Mouse (Mus musculus): ENCODE measurements around the gene Trim14. TPM values are rescaled to one million over a fixed set of nuclear protein-coding genes. Genes with fewer than 3 reads are reported as not detected.
"Not testable (repeated sequence)": the region's sequence is repeated elsewhere in the genome, so short reads cannot be mapped to it uniquely, and the experiment has no call there.

Trim14 gene
- total and polyA plus RNA-seq, 3 experiments, result 11.6 to 35.4 (median 26.5) TPM

DNA sequence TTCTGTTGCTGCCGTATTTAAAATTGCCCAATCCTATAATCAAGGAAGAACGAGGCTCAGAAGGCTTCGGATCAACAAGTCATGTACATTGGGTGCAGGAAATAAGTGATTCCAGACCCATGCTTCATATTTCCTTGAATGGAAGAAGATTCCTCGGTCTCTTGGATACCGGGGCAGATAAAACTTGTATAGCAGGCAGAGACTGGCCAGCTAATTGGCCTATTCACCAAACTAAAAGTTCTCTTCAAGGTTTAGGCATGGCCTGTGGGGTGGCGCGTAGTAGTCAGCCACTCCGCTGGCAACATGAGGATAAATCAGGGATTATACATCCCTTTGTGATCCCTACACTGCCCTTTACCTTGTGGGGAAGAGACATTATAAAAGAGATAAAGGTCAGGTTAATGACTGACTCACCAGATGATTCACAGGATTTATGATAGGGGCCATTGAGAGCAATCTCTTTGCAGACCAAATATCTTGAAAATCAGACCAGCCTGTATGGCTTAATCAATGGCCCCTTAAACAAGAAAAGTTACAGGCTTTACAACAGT, 42.9 kb upstream of the Trim14 start:
- H3K27me3 ChIP-seq (replicated peaks); dilution Hi-C loops (cut with MboI; ENCODE audit: extremely low pct_ligation_motif_present, extremely low pct_unique_long_range_greater_than_20kb, low sequenced_read_pairs); H3K36me3 ChIP-seq (replicated peaks in 1 of 2; ENCODE audit: control insufficient read depth in 1 of 2, insufficient read depth in 1 of 2, low read length in 1 of 2); DNase-seq (ENCODE audit: extremely low read depth); H3K9me3 ChIP-seq (replicated peaks; ENCODE audit: low read length); in situ Hi-C loops (cut with MboI; ENCODE audit: low pct_ligation_motif_present, low pct_unique_long_range_greater_than_20kb, low sequenced_read_pairs): not testable (repeated sequence)
- Histone ChIP-seq H3K79me2 (replicated peaks; ENCODE audit: control insufficient read depth, extremely low read depth, insufficient read depth, poor library complexity, severe bottlenecking) (peaks cover 27% of the 10 kb centered on the region), H3K4me1 (ENCODE audit: control insufficient read depth in 1 of 2, insufficient read depth in 2 of 2) (peaks cover 9 to 33% of the 10 kb centered on the region in 2 experiments), H3K9ac (ENCODE audit: insufficient read depth, low read depth) (peak overlapping the region; percentile 94), H3K4me2 (ENCODE audit: insufficient read depth, low read depth, poor library complexity, severe bottlenecking) (peak overlapping the region; percentile 90), H3K4me3 (replicated peaks in 1 of 3; ENCODE audit: low read depth in 2 of 3, low read length in 2 of 3, poor library complexity in 1 of 3) (peak overlapping the region in 2 of 3 experiments; percentile 34 to 50), H3K27ac (ENCODE audit: insufficient read depth, low read depth) (peak overlapping the region; percentile 98)
- TF ChIP-seq MAFK (IDR thresholded peaks at IDR 0.05; ENCODE audit: insufficient replicate concordance, low read length) (0 out of 2 replicates have a peak, but pooled peaks have one; percentile 7), POLR2A (IDR thresholded peaks at IDR 0.05; ENCODE audit: low read depth, low read length) (peak; percentile 31; the same call in 1 of the 2 replicates)

- H3K4me2 ChIP-seq (ENCODE audit: insufficient read depth, low read depth, poor library complexity, severe bottlenecking), result peak overlapping the region; percentile 90
- in situ Hi-C loops (cut with MboI; ENCODE audit: low pct_ligation_motif_present, low pct_unique_long_range_greater_than_20kb, low sequenced_read_pairs), result no loop called here
- H3K4me1 ChIP-seq (ENCODE audit: control insufficient read depth in 1 of 2, insufficient read depth in 2 of 2), result peaks cover 15 to 37% of the 10 kb centered on the region in 2 experiments
- peak overlapping the region; percentile 23 to 54 (median 34) for H3K4me3 ChIP-seq (replicated peaks in 1 of 3; ENCODE audit: low read depth in 2 of 3, low read length in 2 of 3, poor library complexity in 1 of 3)
- DNase-seq (ENCODE audit: extremely low read depth), result no peak
- no peaks in the 10 kb centered on the region for H3K27me3 ChIP-seq (replicated peaks)
- H3K27ac ChIP-seq (ENCODE audit: insufficient read depth, low read depth), result peak overlapping the region; percentile 98
- peak; percentile 82 for TF ChIP-seq MEF2A (IDR thresholded peaks at IDR 0.05; ENCODE audit: borderline replicate concordance, low read depth, low read length)
- TF ChIP-seq BHLHE40 (IDR thresholded peaks at IDR 0.05; ENCODE audit: low read depth, low read length), result peak; percentile 7; the same call in 1 of the 2 replicates
- TF ChIP-seq ETS1 (conservative IDR thresholded peaks at IDR 0.05; ENCODE audit: low read depth, low read length), result peak; percentile 48
- TF ChIP-seq MXI1 (IDR thresholded peaks at IDR 0.05; ENCODE audit: low read depth, low read length), result 0 out of 2 replicates have a peak, but pooled peaks have one; percentile 26
- no peak for TF ChIP-seq HCFC1 (IDR thresholded peaks at IDR 0.05; ENCODE audit: low read depth, low read length)
- TF ChIP-seq TCF12 (IDR thresholded peaks at IDR 0.05; ENCODE audit: low read depth, low read length), result peak; percentile 39; the same call in 1 of the 2 replicates
- no peak for TF ChIP-seq GABPA (IDR thresholded peaks at IDR 0.05; ENCODE audit: insufficient replicate concordance, low read depth, low read length)
- TF ChIP-seq IRF4 (IDR thresholded peaks at IDR 0.05; ENCODE audit: low read depth, low read length), result peak; percentile 43; the same call in 1 of the 2 replicates
- peak; percentile 34; the same call in 1 of the 2 replicates for TF ChIP-seq EP300 (IDR thresholded peaks at IDR 0.05; ENCODE audit: low read length)
- 0 out of 2 replicates have a peak, but pooled peaks have one; percentile 20 for TF ChIP-seq NELFE (IDR thresholded peaks at IDR 0.05; ENCODE audit: low read depth, low read length)
- 0 out of 2 replicates have a peak, but pooled peaks have one; percentile 30 for TF ChIP-seq SIN3A (IDR thresholded peaks at IDR 0.05; ENCODE audit: low read length)
- no peak for TF ChIP-seq CHD1 (IDR thresholded peaks at IDR 0.05; ENCODE audit: low read depth, low read length)
- 0 out of 2 replicates have a peak, but pooled peaks have one; percentile 34 for TF ChIP-seq POLR2AphosphoS2 (IDR thresholded peaks at IDR 0.05; ENCODE audit: low read depth, low read length)
- TF ChIP-seq RCOR1 (conservative IDR thresholded peaks at IDR 0.05; ENCODE audit: low read depth, low read length), result 0 out of 2 replicates have a peak, but pooled peaks have one; percentile 41
- TF ChIP-seq ZNF384 (IDR thresholded peaks at IDR 0.05; ENCODE audit: low read depth, low read length), result peak; percentile 28; the same call in 1 of the 2 replicates
- TF ChIP-seq USF2 (conservative IDR thresholded peaks at IDR 0.05; ENCODE audit: low read depth, low read length), result no peak
- peak; percentile 63; the same call in 1 of the 2 replicates for TF ChIP-seq TBP (conservative IDR thresholded peaks at IDR 0.05; ENCODE audit: low read depth, low read length)
- 0 out of 2 replicates have a peak, but pooled peaks have one; percentile 59 for TF ChIP-seq ZMIZ1 (IDR thresholded peaks at IDR 0.05; ENCODE audit: low read depth, low read length)
- no peak for TF ChIP-seq ZC3H11A (IDR thresholded peaks at IDR 0.05; ENCODE audit: low read depth, low read length)
- no peak for TF ChIP-seq MYC (IDR thresholded peaks at IDR 0.05; ENCODE audit: low read depth, low read length)
- H3K79me2 ChIP-seq (replicated peaks; ENCODE audit: control insufficient read depth, extremely low read depth, insufficient read depth, poor library complexity, severe bottlenecking), result peaks cover 32% of the 10 kb centered on the region
- peak overlapping the region; percentile 94 for H3K9ac ChIP-seq (ENCODE audit: insufficient read depth, low read depth)
- dilution Hi-C loops (cut with MboI; ENCODE audit: extremely low pct_ligation_motif_present, extremely low pct_unique_long_range_greater_than_20kb, low sequenced_read_pairs), result no loop called here
- H3K36me3 ChIP-seq (replicated peaks in 1 of 2; ENCODE audit: control insufficient read depth in 1 of 2, insufficient read depth in 1 of 2, low read length in 1 of 2), result peaks cover 7 to 10% of the 10 kb centered on the region in 2 experiments
- H3K9me3 ChIP-seq (replicated peaks; ENCODE audit: low read length), result no peaks in the 10 kb centered on the region
These were observed 42.3 kb upstream of the Trim14 start for GRCm38 (mm10) chr4:46578228-46578627.

DNA sequence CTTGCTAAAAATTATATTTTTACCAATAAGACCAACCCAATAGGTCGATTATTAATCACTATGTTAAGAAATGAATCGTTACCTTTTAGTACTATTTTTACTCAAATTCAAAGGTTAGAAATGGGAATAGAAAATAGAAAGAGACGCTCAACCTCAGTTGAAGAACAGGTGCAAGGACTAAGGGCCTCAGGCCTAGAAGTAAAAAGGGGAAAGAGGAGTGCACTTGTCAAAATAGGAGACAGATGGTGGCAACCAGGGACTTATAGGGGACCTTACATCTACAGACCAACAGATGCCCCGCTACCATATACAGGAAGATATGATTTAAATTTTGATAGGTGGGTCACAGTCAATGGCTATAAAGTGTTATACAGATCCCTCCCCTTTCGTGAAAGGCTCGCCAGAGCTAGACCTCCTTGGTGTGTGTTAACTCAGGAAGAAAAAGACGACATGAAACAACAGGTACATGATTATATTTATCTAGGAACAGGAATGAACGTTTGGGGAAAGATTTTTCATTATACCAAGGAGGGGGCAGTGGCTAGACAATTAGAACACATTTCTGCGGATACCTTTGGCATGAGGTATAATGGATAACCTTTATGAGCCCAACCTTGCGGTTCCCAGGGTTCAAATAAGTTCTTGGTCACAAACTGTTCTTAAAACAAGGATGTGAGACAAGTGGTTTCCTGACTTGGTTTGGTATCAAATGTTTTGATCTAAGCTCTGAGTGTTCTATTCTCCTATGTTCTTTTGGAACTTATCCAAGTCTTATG, 39.8 kb upstream of the Trim14 start:
- H3K36me3 ChIP-seq (replicated peaks in 1 of 2; ENCODE audit: control insufficient read depth in 1 of 2, insufficient read depth in 1 of 2, low read length in 1 of 2), result peaks cover 17 to 20% of the 10 kb centered on the region in 2 experiments
- H3K27me3 ChIP-seq (replicated peaks); in situ Hi-C loops (cut with MboI; ENCODE audit: low pct_ligation_motif_present, low pct_unique_long_range_greater_than_20kb, low sequenced_read_pairs); H3K9me3 ChIP-seq (replicated peaks; ENCODE audit: low read length); dilution Hi-C loops (cut with MboI; ENCODE audit: extremely low pct_ligation_motif_present, extremely low pct_unique_long_range_greater_than_20kb, low sequenced_read_pairs); DNase-seq (ENCODE audit: extremely low read depth): not testable (repeated sequence)
- H3K9ac ChIP-seq (ENCODE audit: insufficient read depth, low read depth), result peak overlapping the region; percentile 64; the same call in 1 of the 2 replicates
- H3K4me3 ChIP-seq (replicated peaks in 1 of 3; ENCODE audit: low read depth in 2 of 3, low read length in 2 of 3, poor library complexity in 1 of 3), result peak overlapping the region in 1 of 3 experiments; percentile 34
- peak overlapping the region; percentile 79 for H3K27ac ChIP-seq (ENCODE audit: insufficient read depth, low read depth)
- peaks cover 23 to 34% of the 10 kb centered on the region in 2 experiments for H3K4me1 ChIP-seq (ENCODE audit: control insufficient read depth in 1 of 2, insufficient read depth in 2 of 2)
- H3K4me2 ChIP-seq (ENCODE audit: insufficient read depth, low read depth, poor library complexity, severe bottlenecking), result peak overlapping the region; percentile 18; the same call in 1 of the 2 replicates
- peaks cover 51% of the 10 kb centered on the region for H3K79me2 ChIP-seq (replicated peaks; ENCODE audit: control insufficient read depth, extremely low read depth, insufficient read depth, poor library complexity, severe bottlenecking)

Data from CH12.LX (cell line).